Mouse (Mus musculus) telencephalon, adult 2 months (tissue): ENCODE data around the gene Ube2o.

Source experiments
- DNase-seq: peaks from one replicate; pipeline ENCODE4 v3.0.0-alpha.2; 2011; ENCODE audit warnings: low read depth, low spot score

Gene Ube2o

GRCm38 (mm10) chr11:116488207-116488606 is 93.0 kb downstream of the Ube2o start:
- DNase-seq: no peak
